Mouse (Mus musculus) forebrain, embryonic 15.5 days (tissue): Measurements from ENCODE around the gene Cgrrf1. TPM values are rescaled to one million over a fixed set of nuclear protein-coding genes. Genes with fewer than 3 reads are reported as not detected.

Source experiments
- ATAC-seq: fragments of 200-750 bp; cut with Nextera tagmentation; replicated peaks from 2 replicates; pipeline ENCODE4 v1.8.0; 2017; ENCODE audit warnings: mild to moderate bottlenecking, moderate TSS enrichment, moderate library complexity
- H3K27ac ChIP-seq: fragments of 300-500 bp; sonication (generic); replicated peaks from 2 replicates; pipeline ENCODE4 v1.5.1; 2015; ENCODE audit warnings: mild to moderate bottlenecking, inconsistent platforms
- H3K27me3 ChIP-seq: fragments of 300-500 bp; sonication (generic); 2 replicates; pipeline ENCODE4 v1.6.1; 2015; ENCODE audit warnings: inconsistent platforms
- H3K36me3 ChIP-seq: fragments of 300-500 bp; sonication (generic); 2 replicates; pipeline ENCODE4 v1.6.1; 2015; ENCODE audit warnings: mild to moderate bottlenecking, inconsistent platforms
- H3K4me1 ChIP-seq: fragments of 300-500 bp; sonication (generic); 2 replicates; pipeline ENCODE4 v1.6.1; 2015; ENCODE audit warnings: inconsistent platforms
- H3K4me2 ChIP-seq: fragments of 300-500 bp; sonication (generic); replicated peaks from 2 replicates; pipeline ENCODE4 v1.6.1; 2015; ENCODE audit warnings: mild to moderate bottlenecking, inconsistent platforms
- H3K4me3 ChIP-seq: fragments of 300-500 bp; sonication (generic); 2 replicates; pipeline ENCODE4 v1.5.1; 2015; ENCODE audit warnings: mild to moderate bottlenecking, inconsistent platforms
- H3K9ac ChIP-seq: fragments of 300-500 bp; sonication (generic); replicated peaks from 2 replicates; pipeline ENCODE4 v1.6.1; 2015; ENCODE audit warnings: mild to moderate bottlenecking, inconsistent platforms
- H3K9me3 ChIP-seq: fragments of 300-500 bp; sonication (generic); 2 replicates; pipeline ENCODE4 v1.6.1; 2016; ENCODE audit warnings: inconsistent platforms
- WGBS: fragments of 180-500 bp; shearing (Covaris S2); methylation state at CpG from one replicate; pipeline ENCODE4 v1.1.7; 2015; ENCODE audit warnings: mixed read lengths; 5-methylcytosine and 5-hydroxymethylcytosine counted together
- polyA plus RNA-seq: library from polyadenylated mRNA; unstranded; fragments of >200 nt; fragmentation: Nextera tagmentation; extraction: Ambion mirVana; gene quantifications from 2 replicates; pipeline ENCODE4 v1.2.1, GENCODE M21; 2015

Gene Cgrrf1
- polyA plus RNA-seq, 1 experiment from 2014 or later, result 14.6 TPM

DNA sequence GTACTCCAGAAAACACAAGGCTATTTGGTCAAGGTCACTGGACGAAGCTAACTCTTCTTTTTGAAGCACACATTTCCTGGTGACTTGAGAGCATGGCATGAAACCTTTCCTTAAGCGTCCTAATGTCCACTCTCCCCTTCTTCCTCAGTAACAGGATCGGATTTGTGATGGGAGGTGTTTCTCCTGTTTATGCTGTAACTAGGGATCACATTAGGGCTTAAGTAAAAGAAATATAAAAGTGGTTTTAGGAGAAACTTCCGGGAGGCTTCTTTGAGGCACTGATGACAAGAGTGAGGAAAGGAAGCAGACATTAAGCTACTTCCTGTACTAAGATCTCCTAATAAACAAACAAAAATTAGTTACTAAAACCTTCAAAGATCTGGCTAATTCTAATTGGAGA lies 630 bp upstream of the Cgrrf1 start:
- H3K9me3 ChIP-seq, result no peaks in the 10 kb centered on the region
- H3K36me3 ChIP-seq, result no peaks in the 10 kb centered on the region
- H3K4me1 ChIP-seq, result peaks cover 11% of the 10 kb centered on the region
- peak overlapping the region; percentile 87 for H3K4me3 ChIP-seq
- no peaks in the 10 kb centered on the region for H3K27me3 ChIP-seq
- no peak overlapping the region for H3K27ac ChIP-seq
- peak overlapping the region; percentile 96 for H3K4me2 ChIP-seq
- ATAC-seq, result no peak
- 7% methylated on average over 4 of the region's 4 CpGs for WGBS
- H3K9ac ChIP-seq, result peak overlapping the region; percentile 60

DNA sequence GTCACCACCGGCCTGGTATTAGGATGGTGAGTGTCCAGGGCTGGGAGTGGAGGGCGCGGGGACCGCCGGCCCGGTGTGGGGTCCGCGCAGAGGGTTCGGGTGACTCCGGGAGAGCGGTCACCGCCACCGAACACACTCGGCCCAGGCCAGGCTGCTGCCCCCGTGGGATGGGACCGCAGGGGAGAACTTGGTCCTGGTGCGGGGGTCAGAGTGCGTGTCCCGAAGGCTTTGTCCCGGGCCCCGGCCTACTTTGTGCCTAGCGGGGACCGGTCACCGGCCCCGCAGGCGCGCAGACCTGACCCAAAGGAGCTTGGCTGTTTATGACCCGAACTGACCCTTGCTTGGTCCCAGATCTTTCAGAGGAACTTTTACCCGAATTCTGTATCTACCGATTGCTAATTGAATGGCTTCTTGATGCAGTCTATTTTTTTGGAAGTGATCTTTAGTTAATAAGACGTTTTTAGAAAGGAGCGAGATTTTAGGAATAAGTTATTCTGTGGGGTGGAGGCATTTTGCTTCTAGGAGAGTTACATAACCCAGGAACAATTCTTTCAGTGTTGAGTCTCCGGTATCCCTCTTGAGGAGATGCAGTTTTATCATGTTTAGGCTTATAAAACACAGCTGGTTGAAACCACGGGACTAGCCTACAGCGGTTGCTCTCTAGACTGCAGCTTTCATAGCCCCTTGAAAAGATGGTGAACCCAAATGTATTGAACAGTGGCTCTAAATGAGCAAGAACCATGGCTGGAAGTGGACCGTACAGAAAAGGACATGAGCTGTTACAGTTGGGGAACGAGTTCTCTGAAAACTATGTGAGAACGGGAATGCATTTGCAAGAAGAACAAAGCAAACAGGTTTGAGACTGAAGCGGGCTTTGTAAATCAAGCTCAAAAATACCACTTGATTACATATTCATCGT lies 688 bp downstream of the Cgrrf1 start:
- Histone ChIP-seq H3K9me3 (no peaks in the 10 kb centered on the region), H3K36me3 (no peaks in the 10 kb centered on the region), H3K4me2 (peak overlapping the region; percentile 96), H3K9ac (peak overlapping the region; percentile 60), H3K4me3 (peak overlapping the region; percentile 87), H3K4me1 (peaks cover 11% of the 10 kb centered on the region), H3K27ac (no peak overlapping the region), H3K27me3 (no peaks in the 10 kb centered on the region)
- 6% methylated on average over 40 of the region's 40 CpGs for WGBS
- ATAC-seq, result no peak; the same call in 1 of the 2 replicates

DNA sequence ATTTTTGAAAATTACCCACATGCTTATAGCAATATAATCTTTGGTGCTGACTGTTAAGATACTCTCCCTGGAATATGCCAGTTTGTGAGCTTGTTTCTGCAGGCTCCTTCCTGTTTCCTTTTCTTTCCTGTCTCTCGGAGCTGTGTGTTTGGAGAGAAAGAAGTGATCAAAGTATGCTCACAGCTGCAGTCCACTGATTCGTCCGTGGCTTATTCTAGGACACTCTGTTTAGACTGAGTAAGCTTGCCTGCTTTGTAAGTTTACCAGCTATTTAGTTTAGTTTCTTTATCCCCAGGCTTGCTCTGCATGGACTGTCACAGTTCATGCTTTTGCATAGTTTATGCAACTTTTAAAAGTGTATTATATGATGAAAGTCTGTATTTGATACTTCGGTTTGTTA lies 7.4 kb downstream of the Cgrrf1 start:
- no peak overlapping the region for H3K9ac ChIP-seq
- no peak for ATAC-seq
- H3K27ac ChIP-seq, result no peak overlapping the region
- H3K9me3 ChIP-seq, result no peaks in the 10 kb centered on the region
- 0 out of 2 replicates have a peak, but pooled peaks cover 5% of the 10 kb centered on the region for H3K36me3 ChIP-seq
- no peaks in the 10 kb centered on the region for H3K27me3 ChIP-seq
- no peak overlapping the region for H3K4me2 ChIP-seq
- WGBS, result 72% methylated on average over 4 of the region's 4 CpGs
- H3K4me3 ChIP-seq, result no peak overlapping the region
- H3K4me1 ChIP-seq, result no peaks in the 10 kb centered on the region

DNA sequence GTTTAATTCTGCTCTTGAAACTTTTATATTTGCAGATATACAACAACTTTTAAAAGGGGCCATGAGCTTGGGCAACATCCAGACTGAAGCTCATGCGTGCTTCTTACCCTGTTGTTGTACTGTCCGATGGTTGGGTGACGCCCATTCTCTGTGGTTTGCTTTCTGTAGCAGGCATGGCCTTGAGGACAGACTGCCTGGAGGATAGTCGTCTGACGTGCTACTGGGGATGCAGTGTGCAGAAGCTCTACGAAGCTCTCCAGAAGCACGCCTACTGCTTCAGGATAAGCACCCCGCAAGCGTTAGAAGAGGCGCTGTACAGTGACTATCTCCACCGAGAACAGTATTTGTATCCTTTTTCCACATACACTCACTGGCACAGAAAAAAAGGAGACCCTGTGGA lies 13.8 kb downstream of the Cgrrf1 start:
- H3K4me1 ChIP-seq, result no peaks in the 10 kb centered on the region
- no peaks in the 10 kb centered on the region for H3K9me3 ChIP-seq
- no peaks in the 10 kb centered on the region for H3K27me3 ChIP-seq
- no peak overlapping the region for H3K9ac ChIP-seq
- no peak for ATAC-seq
- H3K27ac ChIP-seq, result no peak overlapping the region
- 0 out of 2 replicates have a peak, but pooled peaks cover 4% of the 10 kb centered on the region for H3K36me3 ChIP-seq
- no peak overlapping the region for H3K4me2 ChIP-seq
- H3K4me3 ChIP-seq, result no peak overlapping the region
- WGBS, result 95% methylated on average over 11 of the region's 11 CpGs

DNA sequence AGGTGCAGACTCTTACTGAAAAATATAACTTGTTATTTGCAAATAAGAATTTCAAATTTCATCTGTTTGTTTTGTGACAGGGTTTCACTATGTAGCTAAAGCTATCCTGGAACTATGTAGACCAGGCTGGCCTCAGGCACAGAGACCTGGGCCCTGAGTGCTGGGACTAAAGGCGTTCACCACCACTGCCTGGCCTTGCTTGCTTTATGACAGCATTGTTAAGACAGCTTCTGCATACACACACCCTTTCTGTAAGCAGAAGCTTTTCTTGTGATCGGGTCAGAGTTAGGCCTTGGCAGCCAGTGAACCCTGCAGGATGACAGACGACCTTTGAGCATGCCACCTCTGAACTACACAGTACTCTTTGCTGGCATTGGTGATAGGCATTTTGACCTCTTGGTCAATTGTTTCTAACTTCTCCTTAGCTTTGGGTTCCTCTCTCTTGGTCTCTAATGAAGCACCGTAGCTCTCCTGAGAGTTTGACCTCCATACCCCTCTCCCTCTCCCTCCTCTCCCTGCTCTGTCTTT lies 16.2 kb downstream of the Cgrrf1 start:
- H3K36me3 ChIP-seq, result no peaks in the 10 kb centered on the region
- WGBS, result 88% methylated on average over 4 of the region's 4 CpGs
- H3K4me2 ChIP-seq, result no peak overlapping the region
- H3K9ac ChIP-seq, result no peak overlapping the region
- H3K9me3 ChIP-seq, result no peaks in the 10 kb centered on the region
- no peaks in the 10 kb centered on the region for H3K4me1 ChIP-seq
- H3K27me3 ChIP-seq, result no peaks in the 10 kb centered on the region
- no peak overlapping the region for H3K27ac ChIP-seq
- no peak for ATAC-seq
- no peak overlapping the region for H3K4me3 ChIP-seq

DNA sequence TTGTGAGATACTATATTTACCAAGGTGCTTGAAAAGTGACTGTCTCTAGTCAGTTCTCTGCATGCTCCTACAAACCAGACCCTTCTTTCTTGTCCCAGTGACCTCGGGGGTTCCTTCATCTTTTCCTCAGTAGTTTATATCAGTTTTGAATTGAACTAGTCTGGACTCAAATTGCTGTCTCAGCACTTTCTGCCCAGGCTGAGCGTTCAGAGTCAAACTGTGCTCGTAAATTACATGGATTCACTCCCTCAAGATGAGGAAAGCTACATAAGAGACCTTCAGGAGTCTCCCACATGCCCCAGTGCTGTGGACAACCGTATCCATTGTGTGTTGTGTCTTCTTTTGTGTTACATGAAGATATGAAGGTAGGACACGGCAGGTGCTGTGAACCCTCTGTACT lies 16.8 kb downstream of the Cgrrf1 start:
- ATAC-seq, result no peak
- H3K4me2 ChIP-seq, result no peak overlapping the region
- WGBS, result 84% methylated on average over 5 of the region's 5 CpGs
- no peaks in the 10 kb centered on the region for H3K9me3 ChIP-seq
- H3K36me3 ChIP-seq, result no peaks in the 10 kb centered on the region
- H3K9ac ChIP-seq, result no peak overlapping the region
- no peak overlapping the region for H3K27ac ChIP-seq
- H3K4me3 ChIP-seq, result no peak overlapping the region
- H3K4me1 ChIP-seq, result no peaks in the 10 kb centered on the region
- no peaks in the 10 kb centered on the region for H3K27me3 ChIP-seq

DNA sequence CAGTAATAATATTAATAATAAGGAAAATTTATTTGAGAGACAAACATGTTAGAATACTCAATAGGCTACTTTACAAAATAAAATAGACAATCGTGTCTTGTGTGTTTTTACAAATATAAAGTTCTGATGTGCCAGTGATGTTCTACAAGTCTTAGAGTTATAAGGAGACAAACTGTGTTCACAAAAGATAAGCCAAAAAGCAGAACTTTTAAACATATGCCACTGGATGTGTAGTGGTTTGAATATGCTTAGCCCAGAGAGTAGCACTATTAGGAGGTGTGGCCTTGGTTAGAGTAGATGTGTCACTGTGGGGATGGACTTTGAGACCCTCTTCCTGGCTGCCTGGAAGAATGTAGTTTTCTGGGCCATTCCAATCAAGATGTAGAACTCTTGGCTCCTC lies 17.8 kb downstream of the Cgrrf1 start:
- ATAC-seq, result no peak
- Histone ChIP-seq H3K9ac (no peak overlapping the region), H3K9me3 (no peaks in the 10 kb centered on the region), H3K36me3 (no peaks in the 10 kb centered on the region), H3K4me3 (no peak overlapping the region), H3K27ac (no peak overlapping the region), H3K4me2 (no peak overlapping the region), H3K27me3 (no peaks in the 10 kb centered on the region), H3K4me1 (no peaks in the 10 kb centered on the region)
- 97% methylated on average over 1 of the region's 1 CpGs for WGBS

DNA sequence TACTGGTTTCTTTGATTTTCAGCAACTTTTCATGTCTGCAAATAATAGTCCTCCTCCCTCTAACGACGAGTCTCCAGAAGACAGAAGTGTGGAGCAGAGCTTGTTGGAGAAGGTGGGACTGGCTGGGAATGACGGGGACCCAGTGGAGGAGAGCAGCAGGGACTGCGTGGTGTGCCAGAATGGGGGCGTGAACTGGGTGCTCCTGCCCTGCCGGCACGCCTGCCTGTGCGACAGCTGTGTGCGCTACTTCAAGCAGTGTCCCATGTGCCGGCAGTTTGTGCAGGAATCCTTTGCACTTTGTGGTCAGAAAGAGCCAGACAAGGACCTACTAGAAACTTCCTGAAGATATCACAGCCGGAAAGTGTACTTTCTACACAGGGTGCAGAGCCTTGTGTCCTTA lies 21.8 kb downstream of the Cgrrf1 start:
- Histone ChIP-seq H3K27me3 (no peaks in the 10 kb centered on the region), H3K36me3 (no peaks in the 10 kb centered on the region), H3K4me2 (no peak overlapping the region), H3K9me3 (no peaks in the 10 kb centered on the region), H3K4me3 (no peak overlapping the region), H3K9ac (no peak overlapping the region), H3K4me1 (no peaks in the 10 kb centered on the region), H3K27ac (no peak overlapping the region)
- 84% methylated on average over 11 of the region's 11 CpGs for WGBS
- ATAC-seq, result no peak

DNA sequence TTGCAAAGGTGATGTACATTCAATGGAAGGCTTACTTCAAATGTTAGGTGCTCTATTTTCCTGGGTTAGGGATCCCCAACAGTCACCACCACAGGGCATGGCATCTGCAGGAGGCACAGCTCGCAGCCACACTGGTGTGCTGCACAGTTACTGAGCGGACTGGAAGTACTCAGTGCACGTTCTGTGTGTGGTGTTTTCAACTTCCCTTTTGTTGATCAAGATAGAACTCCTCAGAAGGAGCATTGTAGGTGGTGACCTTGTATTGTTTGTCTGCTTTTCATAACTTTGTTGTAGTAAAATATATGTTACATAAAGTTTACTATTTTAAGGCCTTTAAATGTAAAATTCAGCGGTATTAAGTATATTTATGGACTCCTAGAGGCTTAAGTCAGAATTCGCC lies 31.0 kb downstream of the Cgrrf1 start:
- Histone ChIP-seq H3K36me3 (no peaks in the 10 kb centered on the region), H3K27ac (no peak overlapping the region), H3K4me2 (no peak overlapping the region), H3K4me3 (no peak overlapping the region), H3K9me3 (no peaks in the 10 kb centered on the region), H3K27me3 (no peaks in the 10 kb centered on the region), H3K9ac (no peak overlapping the region), H3K4me1 (no peaks in the 10 kb centered on the region)
- 93% methylated on average over 5 of the region's 5 CpGs for WGBS
- no peak for ATAC-seq

DNA sequence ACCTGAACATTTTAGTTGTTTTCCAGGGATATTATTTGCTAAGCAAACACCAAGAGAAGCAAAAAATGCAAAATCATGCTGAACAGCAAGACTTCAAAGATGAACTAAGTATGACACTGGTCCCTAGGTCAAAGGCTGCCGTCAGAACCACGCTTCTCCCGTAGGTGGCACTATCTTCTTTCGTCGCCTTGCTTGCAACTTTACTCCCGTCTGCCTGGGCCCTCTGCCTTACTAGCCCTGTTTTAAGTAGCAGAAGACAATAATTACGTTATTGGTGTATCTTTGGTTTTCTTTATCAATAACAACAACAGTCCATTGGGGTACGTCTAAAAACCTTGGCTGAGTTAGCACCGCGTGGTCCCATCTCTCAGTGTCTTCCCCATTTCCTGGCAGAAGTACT lies 49.0 kb downstream of the Cgrrf1 start:
- Histone ChIP-seq H3K4me3 (no peak overlapping the region), H3K4me2 (0 out of 2 replicates have a peak overlapping the region, but pooled peaks have one; percentile 2), H3K27ac (no peak overlapping the region), H3K9ac (no peak overlapping the region), H3K27me3 (0 out of 2 replicates have a peak, but pooled peaks cover 7% of the 10 kb centered on the region), H3K36me3 (no peaks in the 10 kb centered on the region), H3K9me3 (no peaks in the 10 kb centered on the region), H3K4me1 (peaks cover 26% of the 10 kb centered on the region)
- WGBS, result 7% methylated on average over 10 of the region's 10 CpGs
- ATAC-seq, result no peak

DNA sequence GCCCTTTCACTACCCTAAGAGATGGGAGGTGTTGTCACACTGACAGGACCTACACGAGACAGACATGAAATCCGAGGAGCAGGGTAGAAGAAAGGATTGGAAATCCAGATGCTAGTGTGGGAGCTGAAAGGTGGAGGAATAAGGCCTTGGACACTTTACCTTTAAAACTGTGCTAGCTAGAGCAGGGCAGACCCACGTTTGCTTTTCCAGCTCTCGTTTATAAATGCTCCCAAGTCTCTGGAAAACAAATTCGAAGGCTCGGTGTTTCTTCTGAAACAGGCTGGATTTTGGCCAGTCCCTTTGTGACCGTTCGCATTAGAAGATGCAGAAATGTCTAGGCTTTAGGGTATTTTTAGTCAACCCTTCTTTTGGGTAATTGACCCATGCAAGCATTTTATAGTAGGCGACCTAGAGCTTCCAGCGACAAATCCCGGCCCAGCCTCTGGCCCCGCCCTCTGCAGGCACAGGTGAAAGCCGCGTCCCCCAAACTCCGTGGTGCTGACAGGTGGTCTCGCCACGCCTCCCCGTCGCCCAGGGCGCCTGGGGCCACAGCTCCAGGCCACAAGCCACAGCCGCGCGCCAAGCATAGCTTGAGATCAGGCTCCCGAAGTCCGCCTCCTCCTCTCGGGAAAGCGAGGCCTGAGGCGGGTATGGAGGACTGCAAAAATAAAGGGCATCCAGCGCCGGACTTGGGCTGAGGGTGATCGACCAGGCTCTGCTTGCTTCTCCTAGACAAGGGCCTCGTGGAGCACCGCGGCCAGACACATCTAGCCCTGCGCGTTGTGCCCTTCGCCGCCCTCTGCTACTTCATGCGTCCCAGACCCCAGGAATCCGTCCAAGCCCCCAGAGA lies 49.9 kb downstream of the Cgrrf1 start:
- 0 out of 2 replicates have a peak, but pooled peaks cover 7% of the 10 kb centered on the region for H3K27me3 ChIP-seq
- H3K4me3 ChIP-seq, result peak overlapping the region; percentile 51
- H3K4me1 ChIP-seq, result peaks cover 29% of the 10 kb centered on the region
- H3K9me3 ChIP-seq, result no peaks in the 10 kb centered on the region
- peak overlapping the region; percentile 76; the same call in 1 of the 2 replicates for H3K27ac ChIP-seq
- H3K4me2 ChIP-seq, result peak overlapping the region; percentile 97
- peak; percentile 11; the same call in 1 of the 2 replicates for ATAC-seq
- H3K9ac ChIP-seq, result peak overlapping the region; percentile 65; the same call in 1 of the 2 replicates
- no peaks in the 10 kb centered on the region for H3K36me3 ChIP-seq
- 2% methylated on average over 40 of the region's 40 CpGs for WGBS
